Mouse (Mus musculus): Measurements from ENCODE around the gene Tprn.

- TF ChIP-seq POLR2A (IDR thresholded peaks at IDR 0.05; ENCODE audit: low read depth, low read length) (no peak), CTCF (conservative IDR thresholded peaks at IDR 0.05; ENCODE audit: insufficient read depth, insufficient read length, low read depth, low read length) (peak; percentile 65)
Observed at GRCm38 (mm10) chr2:25252331-25252730, 10.1 kb upstream of the Tprn start.
